Mouse (Mus musculus) neural tube, embryonic 11.5 days (tissue): ENCODE data around the gene Prss41. TPM values are rescaled to one million over a fixed set of nuclear protein-coding genes. Genes with fewer than 3 reads are reported as not detected.

Source experiments
- ATAC-seq: fragments of 200-750 bp; cut with Nextera tagmentation; 2 replicates; pipeline ENCODE4 v1.8.0; 2017; ENCODE audit warnings: moderate number of reproducible peaks, mild to moderate bottlenecking, moderate TSS enrichment, moderate library complexity; ENCODE audit not compliant: insufficient read depth, low FRiP score, low TSS enrichment
- DNase-seq: peaks from one replicate; pipeline ENCODE4 v3.0.0-alpha.2; 2015; ENCODE audit warnings: low spot score
- H3K27ac ChIP-seq: fragments of 300-500 bp; sonication (generic); 2 replicates; pipeline ENCODE4 v1.5.1; 2014; ENCODE audit warnings: low read depth, mild to moderate bottlenecking, low read length
- H3K27me3 ChIP-seq: fragments of 300-500 bp; sonication (generic); 2 replicates; pipeline ENCODE4 v1.6.1; 2014; ENCODE audit warnings: mild to moderate bottlenecking, low read length, mixed read lengths; ENCODE audit not compliant: control insufficient read depth, insufficient read depth
- H3K36me3 ChIP-seq: fragments of 300-500 bp; sonication (generic); 2 replicates; pipeline ENCODE4 v1.6.1; 2014; ENCODE audit warnings: mild to moderate bottlenecking, low read length, moderate library complexity, mixed read lengths; ENCODE audit not compliant: control insufficient read depth, insufficient read depth
- H3K4me1 ChIP-seq: fragments of 300-500 bp; sonication (generic); 2 replicates; pipeline ENCODE4 v1.6.1; 2014; ENCODE audit warnings: low read length, mixed read lengths; ENCODE audit not compliant: control insufficient read depth, insufficient read depth
- H3K4me2 ChIP-seq: fragments of 300-500 bp; sonication (generic); 2 replicates; pipeline ENCODE4 v1.6.1; 2014; ENCODE audit warnings: low read depth, mild to moderate bottlenecking, moderate library complexity
- H3K4me3 ChIP-seq: fragments of 300-500 bp; sonication (generic); 2 replicates; pipeline ENCODE4 v1.5.1; 2014; ENCODE audit warnings: low read depth, low read length
- H3K9ac ChIP-seq: fragments of 300-500 bp; sonication (generic); 2 replicates; pipeline ENCODE4 v1.6.1; 2014; ENCODE audit warnings: mild to moderate bottlenecking, low read length
- H3K9me3 ChIP-seq: fragments of 300-500 bp; sonication (generic); 2 replicates; pipeline ENCODE4 v1.6.1; 2016; ENCODE audit warnings: low read length; ENCODE audit not compliant: control insufficient read depth
- WGBS: fragments of 180-500 bp; shearing (Covaris S2); extraction: QIAGEN DNeasy Blood & Tissue Kit; methylation state at CpG from one replicate; pipeline ENCODE4 v1.1.7; 2014; 5-methylcytosine and 5-hydroxymethylcytosine counted together
- polyA plus RNA-seq: library from polyadenylated mRNA; unstranded; fragments of >200 nt; fragmentation: Nextera tagmentation; extraction: Ambion mirVana; gene quantifications from 2 replicates; pipeline ENCODE4 v1.2.1, GENCODE M21; 2014

Prss41 gene
- polyA plus RNA-seq, 1 experiment from 2014 or later = 1.8 TPM

GRCm38 (mm10) chr17:23802746-23803365 lies 41.1 kb downstream of the Prss41 start:
- peaks cover 9% of the 10 kb centered on the region; the same call in 1 of the 2 replicates for H3K4me1 ChIP-seq
- ATAC-seq (peak; percentile 99), DNase-seq (peak; percentile 98)
- H3K4me2 ChIP-seq = peak overlapping the region; percentile 56
- no peaks in the 10 kb centered on the region for H3K27me3 ChIP-seq
- peaks cover under 1% of the 10 kb centered on the region; the same call in 1 of the 2 replicates for H3K36me3 ChIP-seq
- H3K9me3 ChIP-seq = no peaks in the 10 kb centered on the region
- peak overlapping the region; percentile 78 for H3K9ac ChIP-seq
- under 1% methylated on average over 58 of the region's 60 CpGs for WGBS
- H3K27ac ChIP-seq = peak overlapping the region; percentile 95
- H3K4me3 ChIP-seq = peak overlapping the region; percentile 64

- ATAC-seq = no peak
- Histone ChIP-seq H3K9me3 (no peaks in the 10 kb centered on the region), H3K27me3 (no peaks in the 10 kb centered on the region), H3K36me3 (no peaks in the 10 kb centered on the region), H3K9ac (no peak overlapping the region), H3K4me2 (no peak overlapping the region), H3K4me3 (no peak overlapping the region), H3K4me1 (peaks cover 9% of the 10 kb centered on the region; the same call in 1 of the 2 replicates), H3K27ac (no peak overlapping the region)
- no peak for DNase-seq
- WGBS = 93% methylated on average over 10 of the region's 10 CpGs
These were observed 42.3 kb downstream of the Prss41 start for GRCm38 (mm10) chr17:23801627-23802026.

GRCm38 (mm10) chr17:23797316-23797715 lies 46.7 kb downstream of the Prss41 start:
- DNase-seq = no peak

GRCm38 (mm10) chr17:23795323-23795722 lies 48.6 kb downstream of the Prss41 start:
- H3K9ac ChIP-seq = no peak overlapping the region
- H3K27ac ChIP-seq = no peak overlapping the region
- H3K4me1 ChIP-seq = peaks cover 4% of the 10 kb centered on the region; the same call in 1 of the 2 replicates
- 95% methylated on average over 8 of the region's 8 CpGs for WGBS
- no peaks in the 10 kb centered on the region for H3K36me3 ChIP-seq
- no peak overlapping the region for H3K4me2 ChIP-seq
- H3K27me3 ChIP-seq = no peaks in the 10 kb centered on the region
- no peak for ATAC-seq
- no peaks in the 10 kb centered on the region for H3K9me3 ChIP-seq
- DNase-seq = no peak
- no peak overlapping the region for H3K4me3 ChIP-seq

More at GRCm38 (mm10) chr17:23797316-23797715, 46.7 kb downstream of the Prss41 start:
- H3K9me3 ChIP-seq = no peaks in the 10 kb centered on the region
- H3K27ac ChIP-seq = no peak overlapping the region
- 74% methylated on average over 7 of the region's 7 CpGs for WGBS
- no peaks in the 10 kb centered on the region for H3K4me1 ChIP-seq
- no peak overlapping the region for H3K4me3 ChIP-seq
- no peaks in the 10 kb centered on the region for H3K36me3 ChIP-seq
- H3K4me2 ChIP-seq = no peak overlapping the region
- no peak for ATAC-seq
- no peaks in the 10 kb centered on the region for H3K27me3 ChIP-seq
- H3K9ac ChIP-seq = no peak overlapping the region

- DNase-seq = no peak
- WGBS = 55% methylated on average over 2 of the region's 2 CpGs
- Histone ChIP-seq H3K36me3 (no peaks in the 10 kb centered on the region), H3K9ac (peak overlapping the region; percentile 89), H3K27ac (peak overlapping the region; percentile 86), H3K4me3 (peak overlapping the region; percentile 34; the same call in 1 of the 2 replicates), H3K4me2 (peak overlapping the region; percentile 73), H3K9me3 (no peaks in the 10 kb centered on the region), H3K4me1 (peaks cover 4% of the 10 kb centered on the region; the same call in 1 of the 2 replicates), H3K27me3 (no peaks in the 10 kb centered on the region)
- ATAC-seq = no peak
These were observed 53.0 kb downstream of the Prss41 start for GRCm38 (mm10) chr17:23791079-23791357.

DNA sequence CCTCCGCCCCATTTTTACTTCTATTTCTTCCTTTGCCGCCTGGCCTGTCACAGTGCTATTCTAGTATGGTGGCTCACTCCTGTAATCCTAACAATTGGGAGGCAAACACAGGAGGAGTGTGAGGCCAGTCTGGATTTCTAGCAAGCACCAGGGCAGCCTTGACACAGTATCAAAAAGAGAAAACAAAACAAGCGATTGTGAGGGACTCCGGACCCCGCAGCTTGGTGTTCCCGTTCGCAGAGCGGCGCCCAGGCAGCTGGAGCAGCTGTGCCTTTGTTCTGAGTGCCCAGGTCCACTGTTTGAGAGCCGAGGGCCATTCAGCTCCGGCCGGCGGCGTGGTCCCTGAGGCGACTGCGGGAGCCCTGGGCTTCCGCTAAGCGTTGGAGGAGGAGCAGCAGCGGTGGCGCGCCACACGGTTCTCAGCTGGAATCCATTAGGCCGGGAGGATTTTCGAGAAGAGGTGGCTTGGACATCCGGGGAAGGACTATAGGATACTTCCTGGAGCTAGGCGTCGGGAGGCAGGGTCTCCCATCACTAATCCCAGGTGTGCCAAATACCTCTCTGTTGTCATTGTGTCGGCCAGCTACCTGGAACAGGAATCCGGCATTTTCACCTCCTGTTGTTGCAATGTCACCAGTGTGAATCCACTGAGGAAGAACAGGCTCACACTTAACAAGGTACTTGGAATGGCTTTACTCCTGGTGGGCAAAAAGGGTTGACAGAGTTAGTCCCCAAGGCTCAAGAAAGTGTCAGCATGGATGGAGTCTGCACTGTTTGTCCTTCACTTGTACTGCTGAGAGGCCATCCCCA lies 53.5 kb downstream of the Prss41 start, which contains the start of gene Srrm2:
Gene Srrm2, plus strand, starts transcription at position 264 of the 810 bp plus-strand sequence.
- Histone ChIP-seq H3K36me3 (no peaks in the 10 kb centered on the region), H3K27me3 (no peaks in the 10 kb centered on the region), H3K4me2 (peak within 1 kb of the TSS; percentile 73), H3K4me3 (peak within 1 kb of the TSS; percentile 34), H3K27ac (peak within 1 kb of the TSS; percentile 86), H3K9ac (peak within 1 kb of the TSS; percentile 89), H3K4me1 (peaks cover 5% of the 10 kb centered on the region; the same call in 1 of the 2 replicates), H3K9me3 (no peaks in the 10 kb centered on the region)
- DNase-seq (peak; percentile 81), ATAC-seq (peak; percentile 52)
- WGBS = 3% methylated on average over 29 of the region's 29 CpGs

GRCm38 (mm10) chr17:23789749-23790268 lies 54.2 kb downstream of the Prss41 start:
- no peak for ATAC-seq
- peak overlapping the region; percentile 34 for H3K4me3 ChIP-seq
- 12% methylated on average over 8 of the region's 8 CpGs for WGBS
- peak overlapping the region; percentile 89 for H3K9ac ChIP-seq
- DNase-seq = no peak
- no peaks in the 10 kb centered on the region for H3K9me3 ChIP-seq
- peaks cover 8% of the 10 kb centered on the region; the same call in 1 of the 2 replicates for H3K4me1 ChIP-seq
- no peaks in the 10 kb centered on the region for H3K36me3 ChIP-seq
- H3K27ac ChIP-seq = peak overlapping the region; percentile 86
- no peaks in the 10 kb centered on the region for H3K27me3 ChIP-seq
- H3K4me2 ChIP-seq = peak overlapping the region; percentile 73

DNA sequence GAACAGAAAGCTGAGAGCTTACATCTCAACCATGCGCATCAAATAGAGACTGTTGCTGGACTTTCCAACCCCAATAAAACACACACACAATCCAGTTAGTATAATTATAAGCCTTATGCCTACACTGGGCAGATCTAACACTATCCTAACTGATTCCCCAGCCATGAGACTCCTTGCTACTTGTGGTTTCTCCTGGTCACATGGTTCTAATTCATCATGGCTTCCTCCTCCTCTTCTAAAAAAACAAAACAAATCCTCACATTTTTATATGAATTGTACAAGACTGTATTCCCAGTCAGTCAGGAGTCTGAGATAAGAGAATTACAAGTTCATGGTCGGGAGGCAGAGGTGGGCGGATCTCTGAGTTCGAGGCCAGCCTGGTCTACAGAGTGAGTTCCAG lies 55.0 kb downstream of the Prss41 start:
- Histone ChIP-seq H3K36me3 (no peaks in the 10 kb centered on the region), H3K4me3 (no peak overlapping the region), H3K9ac (no peak overlapping the region), H3K27me3 (no peaks in the 10 kb centered on the region), H3K9me3 (no peaks in the 10 kb centered on the region), H3K4me1 (peaks cover 8% of the 10 kb centered on the region; the same call in 1 of the 2 replicates), H3K27ac (no peak overlapping the region), H3K4me2 (no peak overlapping the region)
- no peak for DNase-seq
- no peak for ATAC-seq
- WGBS = 90% methylated on average over 4 of the region's 4 CpGs
